Mouse (Mus musculus): ENCODE results near the gene Rpl9. TPM values are rescaled to one million over a fixed set of nuclear protein-coding genes. Genes with fewer than 3 reads are reported as not detected.
A peak's percentile ranks its signal among the peaks of the same experiment; 100 is the strongest.

Rpl9 gene
- polyA plus RNA-seq, 1 experiment from 2014 or later, result 990 TPM

DNA sequence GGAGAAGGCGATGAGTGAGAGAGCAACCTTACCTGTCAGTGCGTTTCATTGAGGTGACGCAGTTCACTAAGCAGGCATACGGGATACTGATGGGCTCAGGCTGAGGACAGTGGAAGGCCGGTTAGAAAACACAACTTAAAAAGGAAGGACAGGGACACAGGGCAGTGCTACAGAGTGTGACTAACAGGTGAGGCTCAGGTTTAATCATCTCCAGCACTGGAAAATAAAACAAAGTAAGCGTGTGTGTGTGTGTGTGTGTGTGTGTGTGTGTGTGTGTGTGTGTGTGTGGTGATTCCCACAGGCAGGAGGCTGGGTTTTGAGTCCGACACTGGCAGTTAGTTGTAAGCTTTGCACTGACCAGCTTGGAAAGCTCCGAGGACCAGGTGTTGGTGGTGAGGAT, 31.6 kb upstream of the Rpl9 start:
- peaks cover 26% of the 10 kb centered on the region for H3K36me3 ChIP-seq (ENCODE audit: insufficient read depth, low read length)
- no peaks in the 10 kb centered on the region for H3K27me3 ChIP-seq (ENCODE audit: insufficient read depth, low read length)
- H3K4me3 ChIP-seq (ENCODE audit: low read length), result no peak overlapping the region
- no peaks in the 10 kb centered on the region for H3K9me3 ChIP-seq (ENCODE audit: low read length)
- no peak overlapping the region for H3K9ac ChIP-seq (replicated peaks; ENCODE audit: low read length)
- peak; percentile 92 for ATAC-seq (ENCODE audit: low FRiP score, low TSS enrichment)
- WGBS, result 73% methylated on average over 8 of the region's 8 CpGs
- H3K27ac ChIP-seq (ENCODE audit: low read length), result no peak overlapping the region
- peaks cover 11% of the 10 kb centered on the region for H3K4me1 ChIP-seq (ENCODE audit: insufficient read depth, low read length)
- H3K4me2 ChIP-seq (replicated peaks; ENCODE audit: low read depth, low read length), result no peak overlapping the region

- Histone ChIP-seq H3K27ac (ENCODE audit: low read length) (peak overlapping the region; percentile 39; the same call in 1 of the 2 replicates), H3K9ac (replicated peaks; ENCODE audit: low read length) (no peak overlapping the region), H3K4me2 (replicated peaks; ENCODE audit: low read depth, low read length) (no peak overlapping the region), H3K9me3 (ENCODE audit: low read length) (no peaks in the 10 kb centered on the region), H3K4me3 (ENCODE audit: low read length) (no peak overlapping the region), H3K27me3 (ENCODE audit: insufficient read depth, low read length) (no peaks in the 10 kb centered on the region), H3K36me3 (ENCODE audit: insufficient read depth, low read length) (peaks cover 32% of the 10 kb centered on the region), H3K4me1 (ENCODE audit: insufficient read depth, low read length) (peaks cover 16% of the 10 kb centered on the region)
- whole genome bisulfite sequencing, result 27% methylated on average over 6 of the region's 6 CpGs
- ATAC-seq (ENCODE audit: low FRiP score, low TSS enrichment), result no peak
Observed at GRCm38 (mm10) chr5:65420822-65421221, 29.6 kb upstream of the Rpl9 start.

DNA sequence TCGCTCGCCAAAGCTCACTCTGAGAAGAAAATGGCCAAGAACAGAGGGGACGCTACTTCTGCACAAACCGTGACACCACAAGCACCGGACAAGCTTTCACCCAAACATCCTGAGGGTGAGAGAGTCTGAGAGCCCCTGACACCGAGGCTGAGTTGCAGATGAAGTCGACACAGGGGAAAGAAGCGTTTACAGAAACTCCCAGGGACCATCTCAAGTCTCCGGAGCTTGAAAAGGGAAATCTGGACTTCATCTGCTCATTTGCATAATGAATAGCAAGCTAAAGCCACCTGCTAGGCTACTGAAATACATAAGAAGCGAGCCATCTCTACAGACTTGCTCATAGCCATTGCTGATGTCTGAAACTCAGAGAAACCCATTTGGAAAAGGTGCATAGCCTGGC, 27.9 kb upstream of the Rpl9 start:
- H3K4me3 ChIP-seq (ENCODE audit: low read length), result no peak overlapping the region
- no peak overlapping the region for H3K9ac ChIP-seq (replicated peaks; ENCODE audit: low read length)
- ATAC-seq (ENCODE audit: low FRiP score, low TSS enrichment), result no peak
- H3K9me3 ChIP-seq (ENCODE audit: low read length), result no peaks in the 10 kb centered on the region
- no peaks in the 10 kb centered on the region for H3K27me3 ChIP-seq (ENCODE audit: insufficient read depth, low read length)
- H3K27ac ChIP-seq (ENCODE audit: low read length), result no peak overlapping the region
- WGBS, result 80% methylated on average over 10 of the region's 10 CpGs
- peaks cover 27% of the 10 kb centered on the region for H3K36me3 ChIP-seq (ENCODE audit: insufficient read depth, low read length)
- H3K4me1 ChIP-seq (ENCODE audit: insufficient read depth, low read length), result peaks cover 19% of the 10 kb centered on the region
- H3K4me2 ChIP-seq (replicated peaks; ENCODE audit: low read depth, low read length), result no peak overlapping the region

GRCm38 (mm10) chr5:65415653-65416458, 24.6 kb upstream of the Rpl9 start:
- ATAC-seq (ENCODE audit: low FRiP score, low TSS enrichment), result peak; percentile 87
- Histone ChIP-seq H3K27ac (ENCODE audit: low read length) (peak overlapping the region; percentile 85), H3K9ac (replicated peaks; ENCODE audit: low read length) (peak overlapping the region; percentile 43), H3K27me3 (ENCODE audit: insufficient read depth, low read length) (no peaks in the 10 kb centered on the region), H3K4me1 (ENCODE audit: insufficient read depth, low read length) (peaks cover 13% of the 10 kb centered on the region), H3K36me3 (ENCODE audit: insufficient read depth, low read length) (peaks cover 25% of the 10 kb centered on the region), H3K4me2 (replicated peaks; ENCODE audit: low read depth, low read length) (peak overlapping the region; percentile 5; the same call in 1 of the 2 replicates), H3K9me3 (ENCODE audit: low read length) (no peaks in the 10 kb centered on the region), H3K4me3 (ENCODE audit: low read length) (0 out of 2 replicates have a peak overlapping the region, but pooled peaks have one; percentile 8)
- 21% methylated on average over 26 of the region's 26 CpGs for WGBS

GRCm38 (mm10) chr5:65407989-65408388, 16.7 kb upstream of the Rpl9 start:
- H3K36me3 ChIP-seq (ENCODE audit: insufficient read depth, low read length), result peaks cover 48% of the 10 kb centered on the region
- H3K27ac ChIP-seq (ENCODE audit: low read length), result no peak overlapping the region
- 68% methylated on average over 12 of the region's 12 CpGs for whole genome bisulfite sequencing

DNA sequence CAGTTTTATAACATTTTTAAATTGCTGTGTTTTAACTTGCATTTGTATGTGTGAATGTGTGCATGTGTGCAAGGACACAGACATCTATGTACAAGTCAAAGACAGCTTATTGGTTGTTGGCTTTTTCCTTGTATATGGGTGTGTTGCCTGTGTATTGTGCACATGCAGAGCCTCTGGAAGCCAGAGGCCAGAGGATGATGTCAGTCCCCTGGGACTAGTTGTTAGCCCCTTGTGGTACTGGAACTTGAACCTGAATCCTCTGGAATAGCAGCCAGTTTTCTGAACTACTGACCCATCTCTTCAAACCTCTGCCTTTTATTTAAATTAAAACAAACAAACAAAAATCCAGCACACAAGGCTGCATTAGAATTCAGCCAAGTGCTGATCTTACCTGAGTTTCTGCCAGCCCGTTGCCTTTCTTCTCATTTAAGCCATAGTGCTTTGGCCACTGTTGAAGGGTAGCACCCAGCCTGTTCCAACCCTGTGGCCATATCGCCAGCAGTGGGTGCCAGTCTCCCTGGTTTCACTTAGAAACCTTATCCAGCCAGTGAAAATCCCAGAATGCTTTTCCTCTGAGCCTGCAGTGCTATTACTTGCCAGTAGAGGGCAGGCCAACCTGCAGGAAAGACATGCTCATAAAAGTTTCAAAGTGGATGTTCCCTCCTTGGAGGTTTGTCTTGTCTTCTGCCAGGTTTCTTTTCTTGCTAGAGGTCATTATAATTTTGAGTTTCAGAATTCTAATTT, 10.2 kb upstream of the Rpl9 start:
- peak; percentile 84; the same call in 1 of the 2 replicates for ATAC-seq (ENCODE audit: low FRiP score, low TSS enrichment)
- H3K9me3 ChIP-seq (ENCODE audit: low read length), result no peaks in the 10 kb centered on the region
- peaks cover 44% of the 10 kb centered on the region for H3K36me3 ChIP-seq (ENCODE audit: insufficient read depth, low read length)
- no peak overlapping the region for H3K4me2 ChIP-seq (replicated peaks; ENCODE audit: low read depth, low read length)
- H3K4me3 ChIP-seq (ENCODE audit: low read length), result no peak overlapping the region
- no peak overlapping the region for H3K27ac ChIP-seq (ENCODE audit: low read length)
- no peaks in the 10 kb centered on the region for H3K4me1 ChIP-seq (ENCODE audit: insufficient read depth, low read length)
- no peaks in the 10 kb centered on the region for H3K27me3 ChIP-seq (ENCODE audit: insufficient read depth, low read length)
- H3K9ac ChIP-seq (replicated peaks; ENCODE audit: low read length), result no peak overlapping the region
- 33% methylated on average over 2 of the region's 2 CpGs for WGBS

More at GRCm38 (mm10) chr5:65407989-65408388, 16.7 kb upstream of the Rpl9 start:
- Histone ChIP-seq H3K27me3 (ENCODE audit: insufficient read depth, low read length) (no peaks in the 10 kb centered on the region), H3K4me3 (ENCODE audit: low read length) (no peak overlapping the region), H3K4me2 (replicated peaks; ENCODE audit: low read depth, low read length) (no peak overlapping the region), H3K4me1 (ENCODE audit: insufficient read depth, low read length) (no peaks in the 10 kb centered on the region), H3K9me3 (ENCODE audit: low read length) (no peaks in the 10 kb centered on the region), H3K9ac (replicated peaks; ENCODE audit: low read length) (no peak overlapping the region)
- ATAC-seq (ENCODE audit: low FRiP score, low TSS enrichment), result no peak

DNA sequence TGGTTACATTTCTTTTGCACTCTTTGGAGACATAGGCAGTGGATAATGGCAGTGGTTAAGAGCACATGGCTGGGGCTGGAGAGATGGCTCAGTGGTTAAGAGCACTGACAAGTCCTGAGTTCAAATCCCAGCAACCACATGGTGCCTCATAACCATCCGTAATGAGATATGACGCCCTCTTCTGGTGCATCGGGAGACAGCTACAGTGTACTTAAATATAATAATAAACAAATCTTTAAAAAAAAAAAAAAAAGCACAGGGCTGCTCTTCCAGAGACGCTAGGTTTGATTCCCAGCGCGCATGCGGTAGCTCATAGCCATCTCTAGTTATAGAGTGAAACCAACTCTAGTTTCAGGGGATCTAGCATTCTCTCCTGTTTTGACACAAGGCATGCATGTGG, 3.2 kb upstream of the Rpl9 start:
- no peak overlapping the region for H3K9ac ChIP-seq (replicated peaks; ENCODE audit: low read length)
- H3K9me3 ChIP-seq (ENCODE audit: low read length), result no peaks in the 10 kb centered on the region
- H3K27me3 ChIP-seq (ENCODE audit: insufficient read depth, low read length), result no peaks in the 10 kb centered on the region
- no peak overlapping the region for H3K4me3 ChIP-seq (ENCODE audit: low read length)
- ATAC-seq (ENCODE audit: low FRiP score, low TSS enrichment), result no peak
- H3K27ac ChIP-seq (ENCODE audit: low read length), result no peak overlapping the region
- peaks cover 11% of the 10 kb centered on the region for H3K36me3 ChIP-seq (ENCODE audit: insufficient read depth, low read length)
- no peak overlapping the region for H3K4me2 ChIP-seq (replicated peaks; ENCODE audit: low read depth, low read length)
- H3K4me1 ChIP-seq (ENCODE audit: insufficient read depth, low read length), result peaks cover 9% of the 10 kb centered on the region
- WGBS, result 93% methylated on average over 7 of the region's 7 CpGs

GRCm38 (mm10) chr5:65391753-65392152, 509 bp upstream of the Rpl9 start:
- Histone ChIP-seq H3K9me3 (ENCODE audit: low read length) (no peaks in the 10 kb centered on the region), H3K9ac (replicated peaks; ENCODE audit: low read length) (peak overlapping the region; percentile 87), H3K4me1 (ENCODE audit: insufficient read depth, low read length) (peaks cover 12% of the 10 kb centered on the region), H3K4me2 (replicated peaks; ENCODE audit: low read depth, low read length) (peak overlapping the region; percentile 85), H3K36me3 (ENCODE audit: insufficient read depth, low read length) (peaks cover 36% of the 10 kb centered on the region), H3K4me3 (ENCODE audit: low read length) (peak overlapping the region; percentile 100), H3K27ac (ENCODE audit: low read length) (peak overlapping the region; percentile 79), H3K27me3 (ENCODE audit: insufficient read depth, low read length) (no peaks in the 10 kb centered on the region)
- ATAC-seq (ENCODE audit: low FRiP score, low TSS enrichment), result peak; percentile 40; the same call in 1 of the 2 replicates
- 2% methylated on average over 12 of the region's 12 CpGs for WGBS

- no peak for ATAC-seq (ENCODE audit: low FRiP score, low TSS enrichment)
- no peak overlapping the region for H3K9ac ChIP-seq (replicated peaks; ENCODE audit: low read length)
- H3K27ac ChIP-seq (ENCODE audit: low read length), result no peak overlapping the region
- H3K36me3 ChIP-seq (ENCODE audit: insufficient read depth, low read length), result peaks cover 32% of the 10 kb centered on the region
- H3K27me3 ChIP-seq (ENCODE audit: insufficient read depth, low read length), result no peaks in the 10 kb centered on the region
- no peak overlapping the region for H3K4me3 ChIP-seq (ENCODE audit: low read length)
- WGBS, result 79% methylated on average over 6 of the region's 6 CpGs
- H3K4me2 ChIP-seq (replicated peaks; ENCODE audit: low read depth, low read length), result no peak overlapping the region
- peaks cover 12% of the 10 kb centered on the region for H3K4me1 ChIP-seq (ENCODE audit: insufficient read depth, low read length)
- no peaks in the 10 kb centered on the region for H3K9me3 ChIP-seq (ENCODE audit: low read length)
Observed at GRCm38 (mm10) chr5:65387008-65387867, 4.0 kb downstream of the Rpl9 start.

All from kidney, embryonic 16.5 days (tissue).